Mouse (Mus musculus): ENCODE measurements around the gene Pip. TPM values are rescaled to one million over a fixed set of nuclear protein-coding genes. Genes with fewer than 3 reads are reported as not detected.

The Pip gene
- not detected in 2 replicates for polyA plus RNA-seq (2014; fragmentation: Nextera tagmentation; extraction: Ambion mirVana)

DNA sequence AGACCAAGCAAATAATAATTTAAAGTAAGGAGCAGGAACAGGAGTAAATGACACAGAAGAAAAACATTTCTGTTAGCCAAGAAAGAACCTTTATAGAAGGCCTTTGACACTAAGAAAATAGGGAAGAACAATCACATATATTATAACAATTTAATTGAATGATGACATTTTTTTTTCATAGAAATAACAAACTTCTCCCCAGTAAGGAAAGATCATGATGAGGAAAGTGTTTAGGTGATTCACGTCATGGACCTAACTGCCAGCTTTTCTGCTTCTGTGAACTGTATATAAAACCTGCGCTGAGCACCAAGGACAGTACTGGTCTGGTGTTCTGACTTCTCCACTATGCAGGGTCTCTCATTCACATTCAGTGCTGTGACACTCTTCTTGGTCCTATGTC, at the start of gene Pip:
Gene Pip, plus strand, starts transcription at position 301 of the 400 bp plus-strand sequence.
- Histone ChIP-seq H3K4me2 (ENCODE audit: low read length) (no peak within 1 kb of the TSS), H3K36me3 (ENCODE audit: control insufficient read depth, insufficient read depth, low read length) (no peaks in the 10 kb centered on the region), H3K27ac (ENCODE audit: low read depth, low read length) (no peak within 1 kb of the TSS), H3K27me3 (replicated peaks; ENCODE audit: control insufficient read depth, insufficient read depth, low read length) (no peaks in the 10 kb centered on the region), H3K4me3 (ENCODE audit: low read depth, low read length) (no peak within 1 kb of the TSS), H3K4me1 (ENCODE audit: control insufficient read depth, insufficient read depth, low read length) (no peaks in the 10 kb centered on the region), H3K9me3 (replicated peaks; ENCODE audit: control insufficient read depth, low read length) (no peaks in the 10 kb centered on the region), H3K9ac (ENCODE audit: low read length) (no peak within 1 kb of the TSS)
- WGBS, result 89% methylated on average over 2 of the region's 2 CpGs
- ATAC-seq (no peak), DNase-seq (ENCODE audit: low spot score) (no peak)

GRCm38 (mm10) chr6:41824086-41824485, 23.2 kb upstream of the Pip start:
- ATAC-seq (no peak), DNase-seq (ENCODE audit: low spot score) (no peak)
- H3K4me1 ChIP-seq (ENCODE audit: control insufficient read depth, insufficient read depth, low read length), result no peaks in the 10 kb centered on the region
- no peak overlapping the region for H3K4me3 ChIP-seq (ENCODE audit: low read depth, low read length)
- no peak overlapping the region for H3K4me2 ChIP-seq (ENCODE audit: low read length)
- H3K9me3 ChIP-seq (replicated peaks; ENCODE audit: control insufficient read depth, low read length), result no peaks in the 10 kb centered on the region
- no peaks in the 10 kb centered on the region for H3K36me3 ChIP-seq (ENCODE audit: control insufficient read depth, insufficient read depth, low read length)
- H3K27ac ChIP-seq (ENCODE audit: low read depth, low read length), result no peak overlapping the region
- no peaks in the 10 kb centered on the region for H3K27me3 ChIP-seq (replicated peaks; ENCODE audit: control insufficient read depth, insufficient read depth, low read length)
- no peak overlapping the region for H3K9ac ChIP-seq (ENCODE audit: low read length)

- ATAC-seq (no peak), DNase-seq (ENCODE audit: low spot score) (no peak)
- WGBS, result 88% methylated on average over 2 of the region's 2 CpGs
- H3K9ac ChIP-seq (ENCODE audit: low read length), result no peak overlapping the region
- no peak overlapping the region for H3K4me3 ChIP-seq (ENCODE audit: low read depth, low read length)
- no peaks in the 10 kb centered on the region for H3K27me3 ChIP-seq (replicated peaks; ENCODE audit: control insufficient read depth, insufficient read depth, low read length)
- no peaks in the 10 kb centered on the region for H3K36me3 ChIP-seq (ENCODE audit: control insufficient read depth, insufficient read depth, low read length)
- no peak overlapping the region for H3K4me2 ChIP-seq (ENCODE audit: low read length)
- no peak overlapping the region for H3K27ac ChIP-seq (ENCODE audit: low read depth, low read length)
- H3K9me3 ChIP-seq (replicated peaks; ENCODE audit: control insufficient read depth, low read length), result no peaks in the 10 kb centered on the region
- no peaks in the 10 kb centered on the region for H3K4me1 ChIP-seq (ENCODE audit: control insufficient read depth, insufficient read depth, low read length)
These were observed 17.8 kb upstream of the Pip start for GRCm38 (mm10) chr6:41829516-41829915.

DNA sequence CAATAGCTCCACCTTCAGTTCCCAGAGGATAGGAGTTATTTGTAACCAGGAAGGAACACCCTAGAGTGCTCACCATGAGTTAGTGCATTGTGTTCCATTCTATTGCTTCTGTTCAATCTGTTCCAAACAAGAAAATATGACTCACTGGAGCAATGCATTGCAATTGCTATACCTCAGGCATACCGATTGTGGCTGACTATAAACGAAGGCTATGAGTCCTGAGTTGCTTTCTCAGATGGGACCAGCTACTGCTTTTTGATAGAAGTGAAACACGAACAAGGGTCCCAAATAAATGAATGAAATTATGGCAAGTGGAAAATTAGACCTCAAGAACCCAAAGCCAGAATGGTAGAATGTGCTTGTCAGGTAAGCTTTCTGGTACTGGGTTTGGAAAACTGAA, 5.4 kb downstream of the Pip start, which contains the start of gene Sval2:
Gene Sval2, plus strand, starts transcription at position 301 of the 400 bp plus-strand sequence.
- H3K4me3 ChIP-seq (ENCODE audit: low read depth, low read length), result no peak within 1 kb of the TSS
- no peaks in the 10 kb centered on the region for H3K27me3 ChIP-seq (replicated peaks; ENCODE audit: control insufficient read depth, insufficient read depth, low read length)
- H3K9me3 ChIP-seq (replicated peaks; ENCODE audit: control insufficient read depth, low read length), result no peaks in the 10 kb centered on the region
- ATAC-seq (no peak), DNase-seq (ENCODE audit: low spot score) (no peak)
- H3K4me1 ChIP-seq (ENCODE audit: control insufficient read depth, insufficient read depth, low read length), result no peaks in the 10 kb centered on the region
- no peak within 1 kb of the TSS for H3K4me2 ChIP-seq (ENCODE audit: low read length)
- H3K36me3 ChIP-seq (ENCODE audit: control insufficient read depth, insufficient read depth, low read length), result no peaks in the 10 kb centered on the region
- WGBS, result 88% methylated on average over 3 of the region's 3 CpGs
- no peak within 1 kb of the TSS for H3K9ac ChIP-seq (ENCODE audit: low read length)
- no peak within 1 kb of the TSS for H3K27ac ChIP-seq (ENCODE audit: low read depth, low read length)

DNA sequence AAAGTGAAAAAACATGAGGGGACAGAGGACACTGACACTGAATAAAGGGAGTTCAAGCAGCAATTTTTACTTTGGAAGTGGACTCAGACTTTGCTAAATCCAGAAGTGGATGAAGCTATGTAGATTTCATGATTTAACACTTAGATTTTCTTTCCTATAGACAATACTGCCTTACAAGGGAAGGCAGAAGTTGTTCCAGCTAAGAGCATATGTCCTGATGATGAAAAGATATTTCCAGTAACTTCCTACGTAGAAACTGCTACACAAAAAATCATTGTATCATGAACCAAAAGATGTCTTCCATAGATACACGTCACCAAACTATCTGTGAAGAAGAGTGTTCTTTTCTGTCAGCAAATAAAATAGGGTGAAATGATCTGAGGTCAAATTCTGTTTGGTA, 16.7 kb downstream of the Pip start:
- DNase-seq (ENCODE audit: low spot score) (no peak), ATAC-seq (no peak)
- Histone ChIP-seq H3K4me3 (ENCODE audit: low read depth, low read length) (no peak overlapping the region), H3K4me1 (ENCODE audit: control insufficient read depth, insufficient read depth, low read length) (no peaks in the 10 kb centered on the region), H3K27me3 (replicated peaks; ENCODE audit: control insufficient read depth, insufficient read depth, low read length) (no peaks in the 10 kb centered on the region), H3K4me2 (ENCODE audit: low read length) (no peak overlapping the region), H3K9me3 (replicated peaks; ENCODE audit: control insufficient read depth, low read length) (no peaks in the 10 kb centered on the region), H3K36me3 (ENCODE audit: control insufficient read depth, insufficient read depth, low read length) (no peaks in the 10 kb centered on the region), H3K27ac (ENCODE audit: low read depth, low read length) (no peak overlapping the region), H3K9ac (ENCODE audit: low read length) (no peak overlapping the region)
- WGBS, result 83% methylated on average over 2 of the region's 2 CpGs

Other genes starting within 250 kb of the Pip start
- 20.2 and 24.7 TPM in 2 replicates for gene Ephb6, start 242.1 kb upstream of the Pip start, polyA plus RNA-seq (2014; fragmentation: Nextera tagmentation; extraction: Ambion mirVana)
- gene Trpv6, start 211.1 kb upstream of the Pip start, polyA plus RNA-seq (2014; fragmentation: Nextera tagmentation; extraction: Ambion mirVana), result 0.54 and 0.55 TPM in 2 replicates
- not detected in 2 replicates for gene Trpv5, start 166.8 kb upstream of the Pip start, polyA plus RNA-seq (2014; fragmentation: Nextera tagmentation; extraction: Ambion mirVana)
- not detected in 2 replicates for gene Llcfc1, start 163.1 kb upstream of the Pip start, polyA plus RNA-seq (2014; fragmentation: Nextera tagmentation; extraction: Ambion mirVana)
- 0.30 and 0.56 TPM in 2 replicates for gene Kel, start 143.2 kb upstream of the Pip start, polyA plus RNA-seq (2014; fragmentation: Nextera tagmentation; extraction: Ambion mirVana)
- not detected in 2 replicates for gene Olfr459, start 72.4 kb upstream of the Pip start, polyA plus RNA-seq (2014; fragmentation: Nextera tagmentation; extraction: Ambion mirVana)
- gene Sval2, start 5.5 kb downstream of the Pip start, polyA plus RNA-seq (2014; fragmentation: Nextera tagmentation; extraction: Ambion mirVana), result not detected in 2 replicates
- gene Sval1, start 104.1 kb downstream of the Pip start, polyA plus RNA-seq (2014; fragmentation: Nextera tagmentation; extraction: Ambion mirVana), result not detected in 2 replicates
- not detected in 2 replicates for gene Sval3, start 120.6 kb downstream of the Pip start, polyA plus RNA-seq (2014; fragmentation: Nextera tagmentation; extraction: Ambion mirVana)
- gene Sva, start 190.9 kb downstream of the Pip start, polyA plus RNA-seq (2014; fragmentation: Nextera tagmentation; extraction: Ambion mirVana), result not detected in 2 replicates